Mouse (Mus musculus): ENCODE data around the gene Aox3.

DNA sequence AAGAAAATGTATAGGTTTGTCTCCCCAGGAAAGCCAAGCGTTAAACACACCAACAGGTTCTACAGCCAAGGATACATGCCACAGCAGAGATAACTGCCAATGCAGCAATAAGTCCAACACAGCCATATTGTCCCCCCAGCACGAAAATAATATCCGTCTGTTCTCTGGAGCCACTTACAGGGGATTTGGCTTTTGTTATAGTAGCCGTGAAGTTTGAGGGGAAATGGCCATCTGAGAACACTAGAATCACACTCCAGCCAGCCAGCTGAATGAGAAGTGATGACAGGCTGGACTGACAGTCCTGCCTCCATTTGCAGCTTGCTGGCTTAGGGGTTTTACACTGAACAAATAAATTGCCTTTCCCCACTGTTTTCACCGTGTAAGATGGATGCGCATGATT is 108.1 kb downstream of the Aox3 start:
- TF ChIP-seq POLR2A (IDR thresholded peaks at IDR 0.05; ENCODE audit: low read depth, low read length): no peak
- no peak for TF ChIP-seq CTCF (IDR thresholded peaks at IDR 0.05; ENCODE audit: borderline replicate concordance, insufficient read depth, low read length)

Data from embryonic fibroblast, embryonic 13.5 days (primary cell).